Mouse (Mus musculus) limb, embryonic 12.5 days (tissue): ENCODE data around the gene Lpgat1. TPM values are rescaled to one million over a fixed set of nuclear protein-coding genes. Genes with fewer than 3 reads are reported as not detected.
A peak's percentile ranks its signal among the peaks of the same experiment; 100 is the strongest.

ENCODE experiments used
- ATAC-seq: fragments of 200-750 bp; cut with Nextera tagmentation; 2 replicates; pipeline ENCODE4 v1.8.0; 2017; ENCODE audit warnings: low read depth, moderate TSS enrichment; ENCODE audit not compliant: insufficient number of reproducible peaks, insufficient read depth, low FRiP score, low TSS enrichment
- H3K27ac ChIP-seq: fragments of 300-500 bp; sonication (generic); 2 replicates; pipeline ENCODE4 v1.5.1; 2016; ENCODE audit warnings: mild to moderate bottlenecking, moderate library complexity
- H3K27me3 ChIP-seq: fragments of 300-500 bp; sonication (generic); 2 replicates; pipeline ENCODE4 v1.6.1; 2016; ENCODE audit warnings: mild to moderate bottlenecking, moderate library complexity
- H3K36me3 ChIP-seq: fragments of 300-500 bp; sonication (generic); 2 replicates; pipeline ENCODE4 v1.6.1; 2016; ENCODE audit warnings: mild to moderate bottlenecking, moderate library complexity
- H3K4me1 ChIP-seq: fragments of 300-500 bp; sonication (generic); replicated peaks from 2 replicates; pipeline ENCODE4 v1.6.1; 2016
- H3K4me2 ChIP-seq: fragments of 300-500 bp; sonication (generic); 2 replicates; pipeline ENCODE4 v1.6.1; 2016; ENCODE audit warnings: mild to moderate bottlenecking, moderate library complexity
- H3K4me3 ChIP-seq: fragments of 300-500 bp; sonication (generic); replicated peaks from 2 replicates; pipeline ENCODE4 v1.5.1; 2016; ENCODE audit warnings: mild to moderate bottlenecking
- H3K9ac ChIP-seq: fragments of 300-500 bp; sonication (generic); replicated peaks from 2 replicates; pipeline ENCODE4 v1.6.1; 2016; ENCODE audit warnings: mild to moderate bottlenecking, moderate library complexity
- H3K9me3 ChIP-seq: fragments of 300-500 bp; sonication (generic); 2 replicates; pipeline ENCODE4 v1.6.1; 2016; ENCODE audit warnings: mild to moderate bottlenecking, moderate library complexity
- WGBS: fragments of 180-500 bp; shearing (Covaris S2); methylation state at CpG from one replicate; pipeline ENCODE4 v1.1.7; 2016; 5-methylcytosine and 5-hydroxymethylcytosine counted together
- polyA plus RNA-seq: library from polyadenylated mRNA; unstranded; fragments of >200 nt; fragmentation: Nextera tagmentation; extraction: Ambion mirVana; gene quantifications from 2 replicates; pipeline ENCODE4 v1.2.1, GENCODE M21; 2016

Gene Lpgat1
- polyA plus RNA-seq, 1 experiment from 2014 or later: 51.0 TPM

GRCm38 (mm10) chr1:191806740-191807139 is 89.1 kb downstream of the Lpgat1 start:
- Histone ChIP-seq H3K4me1 (0 out of 2 replicates have a peak, but pooled peaks cover 4% of the 10 kb centered on the region), H3K9ac (no peak overlapping the region), H3K9me3 (no peaks in the 10 kb centered on the region; the same call in 1 of the 2 replicates), H3K4me2 (no peak overlapping the region), H3K36me3 (no peaks in the 10 kb centered on the region), H3K27me3 (no peaks in the 10 kb centered on the region), H3K27ac (no peak overlapping the region), H3K4me3 (no peak overlapping the region)
- no peak for ATAC-seq
- WGBS: 94% methylated on average over 4 of the region's 4 CpGs

- Histone ChIP-seq H3K27me3 (no peaks in the 10 kb centered on the region), H3K36me3 (no peaks in the 10 kb centered on the region), H3K4me2 (no peak overlapping the region), H3K9ac (no peak overlapping the region), H3K4me1 (no peaks in the 10 kb centered on the region), H3K9me3 (no peaks in the 10 kb centered on the region; the same call in 1 of the 2 replicates), H3K4me3 (no peak overlapping the region), H3K27ac (no peak overlapping the region)
- 88% methylated on average over 7 of the region's 7 CpGs for WGBS
- no peak for ATAC-seq
Observed at GRCm38 (mm10) chr1:191807979-191808378, 90.3 kb downstream of the Lpgat1 start.

GRCm38 (mm10) chr1:191808688-191809223 is 91.1 kb downstream of the Lpgat1 start:
- Histone ChIP-seq H3K36me3 (no peaks in the 10 kb centered on the region), H3K27ac (no peak overlapping the region), H3K9me3 (no peaks in the 10 kb centered on the region; the same call in 1 of the 2 replicates), H3K4me3 (no peak overlapping the region), H3K27me3 (no peaks in the 10 kb centered on the region), H3K4me2 (no peak overlapping the region), H3K4me1 (no peaks in the 10 kb centered on the region), H3K9ac (no peak overlapping the region)
- WGBS: 89% methylated on average over 12 of the region's 12 CpGs
- no peak for ATAC-seq

DNA sequence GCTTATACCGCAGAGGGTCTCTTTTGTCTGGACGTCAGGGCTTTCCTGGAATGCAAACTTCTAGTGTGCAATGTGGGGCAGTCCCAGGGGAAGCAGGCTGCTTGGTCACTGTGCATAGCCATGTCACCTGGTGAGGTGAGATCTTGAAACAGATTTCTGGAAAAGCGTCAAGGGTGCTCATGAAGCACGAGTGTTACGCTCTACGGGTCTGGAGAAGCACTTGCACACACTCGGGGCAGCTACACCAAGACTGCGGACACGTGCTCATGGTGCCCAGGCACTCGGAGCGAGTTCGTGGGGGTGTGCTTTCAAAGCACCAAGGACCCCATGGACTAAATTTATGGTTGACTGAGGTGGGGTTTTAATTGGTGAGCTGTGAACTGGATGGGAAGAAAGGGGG is 94.1 kb downstream of the Lpgat1 start:
- no peak overlapping the region for H3K4me2 ChIP-seq
- WGBS: 87% methylated on average over 12 of the region's 12 CpGs
- ATAC-seq: no peak

GRCm38 (mm10) chr1:191812949-191813691 is 95.5 kb downstream of the Lpgat1 start:
- no peak overlapping the region for H3K4me2 ChIP-seq
- H3K27me3 ChIP-seq: no peaks in the 10 kb centered on the region
- no peaks in the 10 kb centered on the region for H3K9me3 ChIP-seq
- H3K27ac ChIP-seq: no peak overlapping the region
- no peak for ATAC-seq
- 83% methylated on average over 13 of the region's 13 CpGs for WGBS
- H3K4me3 ChIP-seq: no peak overlapping the region
- H3K36me3 ChIP-seq: no peaks in the 10 kb centered on the region
- peaks cover 9% of the 10 kb centered on the region for H3K4me1 ChIP-seq
- no peak overlapping the region for H3K9ac ChIP-seq

More for the DNA sequence above, 94.1 kb downstream of the Lpgat1 start:
- Histone ChIP-seq H3K9ac (no peak overlapping the region), H3K36me3 (no peaks in the 10 kb centered on the region), H3K27ac (no peak overlapping the region), H3K4me1 (peaks cover 7% of the 10 kb centered on the region), H3K27me3 (no peaks in the 10 kb centered on the region), H3K9me3 (no peaks in the 10 kb centered on the region; the same call in 1 of the 2 replicates), H3K4me3 (no peak overlapping the region)

- 84% methylated on average over 4 of the region's 4 CpGs for WGBS
Observed at GRCm38 (mm10) chr1:191814240-191814639, 96.6 kb downstream of the Lpgat1 start.

GRCm38 (mm10) chr1:191814935-191815334 is 97.3 kb downstream of the Lpgat1 start:
- Histone ChIP-seq H3K27me3 (no peaks in the 10 kb centered on the region), H3K4me1 (peaks cover 10% of the 10 kb centered on the region), H3K9me3 (no peaks in the 10 kb centered on the region), H3K36me3 (no peaks in the 10 kb centered on the region), H3K4me2 (no peak overlapping the region), H3K27ac (no peak overlapping the region), H3K4me3 (no peak overlapping the region), H3K9ac (no peak overlapping the region)
- no peak for ATAC-seq
- WGBS: 27% methylated on average over 5 of the region's 5 CpGs

More at GRCm38 (mm10) chr1:191814240-191814639, 96.6 kb downstream of the Lpgat1 start:
- no peak for ATAC-seq
- Histone ChIP-seq H3K4me2 (no peak overlapping the region), H3K4me3 (no peak overlapping the region), H3K36me3 (no peaks in the 10 kb centered on the region), H3K27me3 (no peaks in the 10 kb centered on the region), H3K9me3 (no peaks in the 10 kb centered on the region), H3K9ac (no peak overlapping the region), H3K27ac (no peak overlapping the region), H3K4me1 (peaks cover 10% of the 10 kb centered on the region)

- ATAC-seq: no peak
- Histone ChIP-seq H3K27me3 (no peaks in the 10 kb centered on the region), H3K4me1 (peaks cover 16% of the 10 kb centered on the region), H3K36me3 (no peaks in the 10 kb centered on the region), H3K9me3 (no peaks in the 10 kb centered on the region), H3K4me3 (no peak overlapping the region), H3K4me2 (no peak overlapping the region), H3K9ac (no peak overlapping the region), H3K27ac (no peak overlapping the region)
- 74% methylated on average over 3 of the region's 3 CpGs for WGBS
Observed at GRCm38 (mm10) chr1:191816596-191816995, 99.0 kb downstream of the Lpgat1 start.

GRCm38 (mm10) chr1:191817418-191818144 is 99.9 kb downstream of the Lpgat1 start:
- no peaks in the 10 kb centered on the region for H3K27me3 ChIP-seq
- peaks cover 22% of the 10 kb centered on the region for H3K4me1 ChIP-seq
- no peak overlapping the region for H3K27ac ChIP-seq
- no peak overlapping the region for H3K9ac ChIP-seq
- ATAC-seq: peak; percentile 37; the same call in 1 of the 2 replicates
- 40% methylated on average over 19 of the region's 19 CpGs for WGBS
- H3K4me2 ChIP-seq: 0 out of 2 replicates have a peak overlapping the region, but pooled peaks have one; percentile 18
- H3K9me3 ChIP-seq: no peaks in the 10 kb centered on the region
- H3K4me3 ChIP-seq: no peak overlapping the region
- no peaks in the 10 kb centered on the region for H3K36me3 ChIP-seq

- H3K27me3 ChIP-seq: no peaks in the 10 kb centered on the region
- H3K4me2 ChIP-seq: 0 out of 2 replicates have a peak overlapping the region, but pooled peaks have one; percentile 18
- H3K9me3 ChIP-seq: no peaks in the 10 kb centered on the region
- no peak for ATAC-seq
- peaks cover 22% of the 10 kb centered on the region for H3K4me1 ChIP-seq
- H3K9ac ChIP-seq: no peak overlapping the region
- H3K27ac ChIP-seq: no peak overlapping the region
- H3K36me3 ChIP-seq: peaks cover 5% of the 10 kb centered on the region; the same call in 1 of the 2 replicates
- H3K4me3 ChIP-seq: no peak overlapping the region
- WGBS: 40% methylated on average over 6 of the region's 6 CpGs
Observed at GRCm38 (mm10) chr1:191818145-191818631, 100.6 kb downstream of the Lpgat1 start.

- Histone ChIP-seq H3K9me3 (no peaks in the 10 kb centered on the region), H3K4me3 (no peak overlapping the region), H3K9ac (no peak overlapping the region), H3K4me2 (no peak overlapping the region), H3K4me1 (peaks cover 22% of the 10 kb centered on the region), H3K27ac (no peak overlapping the region), H3K36me3 (peaks cover 14% of the 10 kb centered on the region; the same call in 1 of the 2 replicates), H3K27me3 (no peaks in the 10 kb centered on the region)
- no peak for ATAC-seq
Observed at GRCm38 (mm10) chr1:191819026-191819425, 101.4 kb downstream of the Lpgat1 start.
